Mouse (Mus musculus) MEL (cell line): ENCODE measurements at regions not wholly inside any gene's neighbourhood (a gene's known extent, or its start where the extent isn't known, plus 50 kb on each side); places are given as distances from the start of the nearest gene placed in this dataset.

Experiments used
- CTCF ChIP-seq, 3 experiments: IDR thresholded peaks in 2 of 3; conservative IDR thresholded peaks in 1 of 3; 2 replicates each; pipeline ENCODE4 v1.5.1; 2011 to 2012; ENCODE audit warnings: low read length in 3 of 3, low read depth in 2 of 3, mild to moderate bottlenecking in 2 of 3, improper control_type of control experiment in 1 of 3, inconsistent platforms in 1 of 3, mixed read lengths in 1 of 3, moderate library complexity in 1 of 3; ENCODE audit not compliant: control insufficient read depth in 1 of 3, insufficient read depth in 1 of 3, poor library complexity in 1 of 3, severe bottlenecking in 1 of 3
- E2F4 ChIP-seq: IDR thresholded peaks from 2 replicates; pipeline ENCODE4 v1.6.1; 2011; ENCODE audit warnings: low read depth, low read length, improper control_type of control experiment, borderline replicate concordance
- EP300 ChIP-seq, 2 experiments: IDR thresholded peaks; 2 replicates each; pipeline ENCODE4 v1.6.1; 2011; ENCODE audit warnings: improper control_type of control experiment in 2 of 2, low read length in 2 of 2, low read depth in 1 of 2, mild to moderate bottlenecking in 1 of 2
- MAX ChIP-seq: IDR thresholded peaks from 2 replicates; pipeline ENCODE4 v1.6.1; 2011; ENCODE audit warnings: low read length, improper control_type of control experiment
- MAZ ChIP-seq: IDR thresholded peaks from 2 replicates; pipeline ENCODE4 v1.6.1; 2012; ENCODE audit warnings: low read depth, mild to moderate bottlenecking, inconsistent platforms, low read length, improper control_type of control experiment
- MEF2A ChIP-seq: IDR thresholded peaks from 2 replicates; pipeline ENCODE4 v1.6.1; 2014; ENCODE audit warnings: low read depth, mild to moderate bottlenecking, inconsistent platforms, low read length, improper control_type of control experiment; ENCODE audit not compliant: poor library complexity, insufficient replicate concordance, severe bottlenecking; ENCODE audit errors: extremely low read depth
- NELFE ChIP-seq: IDR thresholded peaks from 2 replicates; pipeline ENCODE4 v1.6.1; 2011; ENCODE audit warnings: low read depth, low read length, improper control_type of control experiment
- POLR2A ChIP-seq, 2 experiments: IDR thresholded peaks; 2 replicates each; pipeline ENCODE4 v1.6.1; 2011 to 2012; ENCODE audit warnings: low read length in 2 of 2, mild to moderate bottlenecking in 2 of 2, control low read depth in 1 of 2, improper control_type of control experiment in 1 of 2, low read depth in 1 of 2, moderate library complexity in 1 of 2; ENCODE audit not compliant: control insufficient read depth in 1 of 2, insufficient read depth in 1 of 2, poor library complexity in 1 of 2
- SMC3 ChIP-seq: IDR thresholded peaks from 2 replicates; pipeline ENCODE4 v1.6.1; 2011; ENCODE audit warnings: low read depth, low read length, improper control_type of control experiment
- UBTF ChIP-seq: IDR thresholded peaks from 2 replicates; pipeline ENCODE4 v1.6.1; 2012; ENCODE audit warnings: low read depth, mild to moderate bottlenecking, inconsistent platforms, low read length, improper control_type of control experiment, moderate library complexity, borderline replicate concordance; ENCODE audit not compliant: insufficient read depth
- USF2 ChIP-seq, 2 experiments: IDR thresholded peaks; 2 replicates each; pipeline ENCODE4 v1.6.1; 2011 to 2012; ENCODE audit warnings: improper control_type of control experiment in 2 of 2, low read length in 2 of 2, borderline replicate concordance in 1 of 2, inconsistent platforms in 1 of 2, low read depth in 1 of 2, mild to moderate bottlenecking in 1 of 2; ENCODE audit not compliant: insufficient read depth in 1 of 2
- ZC3H11A ChIP-seq: IDR thresholded peaks from 2 replicates; pipeline ENCODE4 v1.6.1; 2012; ENCODE audit warnings: low read depth, mild to moderate bottlenecking, inconsistent platforms, low read length, improper control_type of control experiment

- no peak for TF ChIP-seq EP300 (IDR thresholded peaks at IDR 0.05; ENCODE audit: low read depth in 1 of 2, low read length in 2 of 2)
- no peak for TF ChIP-seq CTCF (IDR thresholded peaks at IDR 0.05 in 2 of 3, conservative IDR thresholded peaks at IDR 0.05 in 1 of 3; ENCODE audit: control insufficient read depth in 1 of 3, insufficient read depth in 1 of 3, low read depth in 2 of 3, low read length in 3 of 3, poor library complexity in 1 of 3, severe bottlenecking in 1 of 3)
- TF ChIP-seq E2F4 = no peak
- TF ChIP-seq MAX = no peak
- no peak for TF ChIP-seq USF2 (IDR thresholded peaks at IDR 0.05; ENCODE audit: borderline replicate concordance in 1 of 2, insufficient read depth in 1 of 2, low read depth in 1 of 2, low read length in 2 of 2)
- no peak for TF ChIP-seq UBTF
- TF ChIP-seq POLR2A (IDR thresholded peaks at IDR 0.05; ENCODE audit: control insufficient read depth in 1 of 2, insufficient read depth in 1 of 2, low read depth in 1 of 2, low read length in 2 of 2, poor library complexity in 1 of 2) = no peak
- TF ChIP-seq SMC3 = no peak
- no peak for TF ChIP-seq MAZ
- no peak for TF ChIP-seq NELFE
- no peak for TF ChIP-seq ZC3H11A
- no peak for TF ChIP-seq MEF2A
Observed at GRCm38 (mm10) chr15:19675545-19675944, 773.5 kb upstream of the Cdh12 start.
